Mouse (Mus musculus) kidney, adult 2 months (tissue): ENCODE measurements around the gene Anks3. TPM values are rescaled to one million over a fixed set of nuclear protein-coding genes. Genes with fewer than 3 reads are reported as not detected.

ENCODE experiments used
- DNase-seq: peaks from one replicate; pipeline ENCODE4 v3.0.0; 2021
- H3K27ac ChIP-seq: fragments of 200-500 bp; 2 replicates; pipeline ENCODE4 v1.5.1; 2012; ENCODE audit warnings: low read depth, low read length, control low read depth, inconsistent platforms; ENCODE audit not compliant: insufficient read depth
- H3K27me3 ChIP-seq: fragments of 200-500 bp; replicated peaks from 2 replicates; pipeline ENCODE4 v1.6.1; 2012; ENCODE audit warnings: mild to moderate bottlenecking, moderate library complexity, low read length, inconsistent platforms; ENCODE audit not compliant: control insufficient read depth, insufficient read depth
- H3K36me3 ChIP-seq: fragments of 200-500 bp; 2 replicates; pipeline ENCODE4 v1.6.1; 2012; ENCODE audit warnings: mild to moderate bottlenecking, moderate library complexity, low read length, inconsistent platforms; ENCODE audit not compliant: control insufficient read depth, insufficient read depth
- H3K4me1 ChIP-seq: fragments of 200-500 bp; 2 replicates; pipeline ENCODE4 v1.6.1; 2011; ENCODE audit warnings: low read length; ENCODE audit not compliant: control insufficient read depth, insufficient read depth
- H3K4me3 ChIP-seq: fragments of 200-500 bp; 2 replicates; pipeline ENCODE4 v1.5.1; 2011; ENCODE audit warnings: mild to moderate bottlenecking, low read depth, low read length, control low read depth; ENCODE audit not compliant: insufficient read depth
- CTCF ChIP-seq: fragments of 200-500 bp; conservative IDR thresholded peaks from 2 replicates; pipeline ENCODE4 v1.5.1; 2011; ENCODE audit warnings: low read depth, mild to moderate bottlenecking, control low read depth, low read length, moderate library complexity, mixed read lengths; ENCODE audit not compliant: insufficient read depth, insufficient read length
- POLR2A ChIP-seq: fragments of 200-500 bp; IDR thresholded peaks from one replicate; pipeline ENCODE4 v1.6.1; 2011; ENCODE audit warnings: low read depth, low read length, control low read depth
- WGBS: fragments of 180-500 bp; shearing (Covaris S2); methylation state at CpG from one replicate; pipeline ENCODE4 v1.1.7; 2018; 5-methylcytosine and 5-hydroxymethylcytosine counted together
- polyA plus RNA-seq: library from polyadenylated mRNA; depleted of rRNA; stranded (reverse); fragments of >200 nt; gene quantifications from 2 replicates; pipeline ENCODE4 v1.2.3, GENCODE M21; 2012

Gene Anks3
- polyA plus RNA-seq, 1 experiment: 50.7 TPM

GRCm38 (mm10) chr16:4937351-4938190, 26.4 kb downstream of the Anks3 start:
- WGBS: 68% methylated on average over 8 of the region's 8 CpGs
- no peaks in the 10 kb centered on the region for H3K27me3 ChIP-seq
- peak; percentile 68 for DNase-seq
- no peaks in the 10 kb centered on the region for H3K36me3 ChIP-seq
- peaks cover 14% of the 10 kb centered on the region for H3K4me1 ChIP-seq
- no peak overlapping the region for H3K27ac ChIP-seq
- TF ChIP-seq POLR2A: no peak
- no peak for TF ChIP-seq CTCF
- H3K4me3 ChIP-seq: no peak overlapping the region

GRCm38 (mm10) chr16:4935931-4936703, 27.9 kb downstream of the Anks3 start:
- DNase-seq: peak; percentile 39
- Histone ChIP-seq H3K27ac (no peak overlapping the region), H3K27me3 (no peaks in the 10 kb centered on the region), H3K4me3 (no peak overlapping the region), H3K4me1 (peaks cover 18% of the 10 kb centered on the region), H3K36me3 (no peaks in the 10 kb centered on the region)
- 67% methylated on average over 10 of the region's 10 CpGs for WGBS
- no peak for TF ChIP-seq CTCF
- TF ChIP-seq POLR2A: no peak

GRCm38 (mm10) chr16:4935430-4935829, 28.6 kb downstream of the Anks3 start:
- no peak for DNase-seq
- H3K4me1 ChIP-seq: peaks cover 18% of the 10 kb centered on the region
- H3K27ac ChIP-seq: no peak overlapping the region
- no peaks in the 10 kb centered on the region for H3K27me3 ChIP-seq
- no peak overlapping the region for H3K4me3 ChIP-seq
- H3K36me3 ChIP-seq: no peaks in the 10 kb centered on the region
- 97% methylated on average over 31 of the region's 31 CpGs for WGBS
- TF ChIP-seq CTCF (no peak), POLR2A (peak; percentile 37)

GRCm38 (mm10) chr16:4932429-4932828, 31.6 kb downstream of the Anks3 start:
- Histone ChIP-seq H3K27ac (peak overlapping the region; percentile 41), H3K4me3 (no peak overlapping the region), H3K36me3 (no peaks in the 10 kb centered on the region; the same call in 1 of the 2 replicates), H3K27me3 (no peaks in the 10 kb centered on the region), H3K4me1 (peaks cover 15% of the 10 kb centered on the region)
- DNase-seq: peak; percentile 95
- TF ChIP-seq CTCF: no peak; the same call in 1 of the 2 replicates
- no peak for TF ChIP-seq POLR2A
- WGBS: 45% methylated on average over 3 of the region's 3 CpGs

GRCm38 (mm10) chr16:4928474-4928873, 35.5 kb downstream of the Anks3 start:
- H3K4me3 ChIP-seq: no peak overlapping the region
- DNase-seq: no peak
- peaks cover 1% of the 10 kb centered on the region; the same call in 1 of the 2 replicates for H3K36me3 ChIP-seq
- H3K27ac ChIP-seq: no peak overlapping the region
- TF ChIP-seq CTCF (no peak), POLR2A (no peak)
- WGBS: 53% methylated on average over 2 of the region's 2 CpGs
- H3K4me1 ChIP-seq: peaks cover 13% of the 10 kb centered on the region; the same call in 1 of the 2 replicates
- no peaks in the 10 kb centered on the region for H3K27me3 ChIP-seq

GRCm38 (mm10) chr16:4927967-4928366, 36.0 kb downstream of the Anks3 start:
- TF ChIP-seq POLR2A: no peak
- TF ChIP-seq CTCF: no peak
- Histone ChIP-seq H3K4me1 (peaks cover 10% of the 10 kb centered on the region; the same call in 1 of the 2 replicates), H3K27me3 (no peaks in the 10 kb centered on the region), H3K4me3 (no peak overlapping the region), H3K27ac (no peak overlapping the region), H3K36me3 (peaks cover 1% of the 10 kb centered on the region; the same call in 1 of the 2 replicates)
- WGBS: 64% methylated on average over 7 of the region's 7 CpGs
- no peak for DNase-seq

- WGBS: 90% methylated on average over 5 of the region's 5 CpGs
- no peak overlapping the region for H3K4me3 ChIP-seq
- no peak overlapping the region for H3K27ac ChIP-seq
- H3K4me1 ChIP-seq: peaks cover 4% of the 10 kb centered on the region; the same call in 1 of the 2 replicates
- H3K27me3 ChIP-seq: no peaks in the 10 kb centered on the region
- H3K36me3 ChIP-seq: peaks cover 4% of the 10 kb centered on the region; the same call in 1 of the 2 replicates
- TF ChIP-seq CTCF (no peak), POLR2A (no peak)
- no peak for DNase-seq
These were observed 40.0 kb downstream of the Anks3 start for GRCm38 (mm10) chr16:4923996-4924395.
